Comparison of ENCODE assay signal across 12 mouse cellular contexts in genomic region chr2:50196681-50197080, GRCm38 (mm10).
DNase-seq lines count a peak whose midpoint lies in the region; ATAC-seq and TF ChIP-seq lines count a peak whose summit lies in the region.
"Had no signal": no experiment of that assay in that cellular context is flagged by ENCODE, and none has a peak within 500 bp of the region (broad histone marks: within the 10 kb centered on the region; RNA-seq: fewer than 3 reads in every experiment).

No protein-coding gene starts in this region.

- no peak for TF ChIP-seq CTCF in cerebellum, adult 2 months (IDR thresholded peaks at IDR 0.05; ENCODE audit: borderline replicate concordance, insufficient read depth, low read depth, low read length)
- no peak for TF ChIP-seq CTCF in forebrain, postnatal 0 days (IDR thresholded peaks at IDR 0.05; ENCODE audit: low read depth)

- no peaks in the 10 kb centered on the region for H3K9me3 ChIP-seq in forebrain, postnatal 0 days (ENCODE audit: low read length)
- H3K9me3 ChIP-seq: hindbrain, embryonic 15.5 days had no signal

- no peak overlapping the region for H3K4me3 ChIP-seq in cerebellum, adult 2 months (replicated peaks; ENCODE audit: insufficient read depth, low read depth, low read length)
- no peak overlapping the region for H3K4me3 ChIP-seq in forebrain, postnatal 0 days (ENCODE audit: low read depth, low read length)
- H3K4me3 ChIP-seq: erythroblast, embryonic 14.5 days; hindbrain, embryonic 15.5 days had no signal

- no peaks in the 10 kb centered on the region for H3K27me3 ChIP-seq in cerebellum, adult 2 months (ENCODE audit: control insufficient read depth, insufficient read depth, low read length)
- no peaks in the 10 kb centered on the region for H3K27me3 ChIP-seq in forebrain, postnatal 0 days (ENCODE audit: insufficient read depth, low read length)
- H3K27me3 ChIP-seq: hindbrain, embryonic 15.5 days had no signal

- H3K4me1 ChIP-seq in cerebellum, adult 2 months (ENCODE audit: control insufficient read depth, insufficient read depth, low read length): no peaks in the 10 kb centered on the region
- no peaks in the 10 kb centered on the region for H3K4me1 ChIP-seq in forebrain, postnatal 0 days (ENCODE audit: insufficient read depth)
- H3K4me1 ChIP-seq: hindbrain, embryonic 15.5 days had no signal

- ATAC-seq in forebrain, postnatal 0 days: peak; percentile 54; the same call in 1 of the 2 replicates
- no peak for ATAC-seq in activated CD4-positive, CD25-positive, alpha-beta regulatory T cell, adult 4 months
- ATAC-seq: liver, postnatal 0 days had no signal

- intact Hi-C loops in left cerebral cortex, postnatal 4 days (cut with DNase I): no loop called here

- peak; percentile 44 to 49 for DNase-seq in cerebellum, postnatal 10 days
- no peak for DNase-seq in cerebellum, adult 2 months
- DNase-seq in layer of hippocampus, adult 11-12 months (ENCODE audit: low spot score): peak; percentile 39
- DNase-seq in layer of hippocampus, adult 9-10 months (ENCODE audit: low spot score): no peak
- DNase-seq in forebrain, postnatal 0 days: peak; percentile 57
- DNase-seq in left cerebral cortex, postnatal 4 days: peak; percentile 19
- DNase-seq in B cell, adult 2 months: no peak
- DNase-seq: cerebellum, postnatal 25 days; liver, postnatal 0 days had no signal

- no peak overlapping the region for H3K27ac ChIP-seq in cerebellum, adult 2 months (ENCODE audit: insufficient read depth, low read length)
- H3K27ac ChIP-seq in forebrain, postnatal 0 days (ENCODE audit: low read depth, low read length): no peak overlapping the region
- H3K27ac ChIP-seq: hindbrain, embryonic 15.5 days had no signal

- 29% methylated on average over 1 of the region's 1 CpGs for WGBS in cerebellum, adult 2 months
- 49% methylated on average over 1 of the region's 1 CpGs for WGBS in forebrain, postnatal 0 days

- H3K36me3 ChIP-seq in forebrain, postnatal 0 days (ENCODE audit: insufficient read depth): no peaks in the 10 kb centered on the region
- H3K36me3 ChIP-seq: hindbrain, embryonic 15.5 days had no signal

- H3K4me2 ChIP-seq in forebrain, postnatal 0 days (ENCODE audit: low read depth): no peak overlapping the region
- H3K4me2 ChIP-seq: hindbrain, embryonic 15.5 days had no signal

- TF ChIP-seq POLR2A in cerebellum, adult 2 months (IDR thresholded peaks at IDR 0.05; ENCODE audit: borderline replicate concordance, insufficient read depth, low read length): no peak

- no peak overlapping the region for H3K9ac ChIP-seq in forebrain, postnatal 0 days
- H3K9ac ChIP-seq: hindbrain, embryonic 15.5 days; liver, postnatal 0 days had no signal

Comparison
In these comparisons a context has a peak if more than half of its experiments do, and no peak if none do; other contexts are left out.
1. DNase-seq: peak in cerebellum, postnatal 10 days (2 of 2), layer of hippocampus, adult 11-12 months (single experiment), forebrain, postnatal 0 days (single experiment) and left cerebral cortex, postnatal 4 days (single experiment); none in cerebellum, adult 2 months (0 of 2), layer of hippocampus, adult 9-10 months (single experiment) and B cell, adult 2 months (0 of 2).